Mouse (Mus musculus) kidney, postnatal 4 days (tissue): ENCODE measurements at regions not wholly inside any gene's neighbourhood (a gene's known extent, or its start where the extent isn't known, plus 50 kb on each side); places are given as distances from the start of the nearest gene placed in this dataset.
A peak's percentile ranks its signal among the peaks of the same experiment; 100 is the strongest.

Experiments
- DNase-seq, 2 experiments: peaks; one replicate each; pipeline ENCODE4 v3.0.0; 2021; ENCODE audit warnings: mixed read lengths in 2 of 2

- no peak for DNase-seq
Measured at GRCm38 (mm10) chr10:99654284-99654683, 105.2 kb downstream of the Csl start.

DNA sequence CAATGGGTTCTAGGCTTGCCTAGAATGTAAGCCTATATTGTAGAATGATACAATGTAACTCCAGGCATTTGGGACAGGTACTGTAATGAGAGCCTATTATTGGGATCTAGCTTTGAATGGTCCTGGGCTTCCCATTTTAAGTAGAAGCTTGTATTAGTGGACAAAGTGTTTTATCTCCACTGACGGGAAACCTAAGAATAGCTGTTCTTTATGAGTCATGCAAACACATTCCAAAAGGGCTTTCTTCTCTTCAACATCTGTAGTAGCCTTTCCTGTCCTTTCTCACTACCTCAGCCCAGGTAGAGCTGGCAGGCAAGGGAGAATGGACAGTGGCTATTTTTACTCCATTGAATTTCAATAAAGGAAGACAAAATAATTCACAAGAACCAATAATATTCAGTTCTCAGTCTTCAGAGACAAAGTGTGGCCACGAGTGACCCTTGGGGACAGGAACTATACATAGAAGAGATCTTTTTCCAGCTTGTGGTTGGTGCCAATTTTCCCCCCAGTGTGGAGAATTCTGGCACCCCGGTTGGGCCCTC, 82.8 kb downstream of the Csl start:
- DNase-seq = no peak

GRCm38 (mm10) chr10:99678096-99678495, 81.4 kb downstream of the Csl start:
- DNase-seq = no peak

DNA sequence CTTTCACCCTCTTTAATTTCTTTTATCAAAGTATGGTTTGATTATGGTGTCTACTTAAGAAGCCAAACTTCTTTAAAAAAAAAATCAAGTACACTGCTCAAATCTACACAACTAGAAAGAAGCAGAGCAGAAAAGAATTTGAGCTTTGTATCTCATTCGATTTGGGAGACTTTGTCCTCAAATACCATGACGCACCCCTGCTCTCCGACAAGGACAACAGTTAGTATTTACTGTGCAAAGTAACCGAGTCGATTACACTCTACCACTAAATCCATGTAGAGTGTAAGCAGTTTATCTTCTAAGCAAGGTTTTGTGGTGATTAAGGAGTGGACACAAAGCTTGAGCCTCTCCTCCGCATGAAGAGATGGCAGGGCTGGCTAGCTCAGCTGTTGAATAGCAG, 79.6 kb downstream of the Csl start:
- DNase-seq = no peak

DNA sequence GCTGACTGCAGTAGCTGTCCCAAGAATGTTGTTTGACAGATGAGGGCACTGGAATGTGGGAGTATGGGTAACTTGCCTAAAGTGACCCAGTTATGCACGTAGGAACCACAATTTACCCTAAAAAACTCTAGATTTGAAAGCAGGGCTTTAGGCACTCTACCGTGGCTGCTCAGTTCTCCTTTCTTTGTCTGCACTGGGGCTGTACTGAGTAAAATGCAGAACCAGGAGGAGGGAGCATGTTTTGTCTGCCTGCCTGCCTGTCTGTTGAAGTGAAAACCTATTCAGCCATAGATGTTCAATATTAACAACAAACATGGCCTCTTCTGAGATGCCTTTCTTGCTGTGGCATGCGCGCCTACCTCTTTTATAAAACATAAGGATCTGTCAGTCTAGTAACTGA, 77.5 kb downstream of the Csl start:
- DNase-seq = no peak

DNA sequence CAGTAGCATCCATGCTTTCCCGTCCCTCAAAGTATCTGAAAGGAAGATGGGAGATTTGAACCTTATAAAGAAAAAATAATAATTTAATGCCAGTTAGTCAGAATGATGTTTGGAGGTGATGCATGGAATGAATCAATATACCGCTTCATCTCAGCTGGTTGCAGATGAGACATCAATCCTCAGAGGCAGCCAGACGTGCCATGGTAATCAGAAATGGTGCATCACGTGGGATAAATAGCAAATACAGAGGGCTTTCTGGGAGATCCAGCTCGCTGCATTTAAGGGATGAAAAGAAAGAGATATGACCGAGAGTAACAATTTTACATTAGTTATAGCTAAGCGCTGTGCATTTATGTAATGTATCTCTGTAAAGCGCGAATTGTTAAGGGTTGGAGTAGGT, 77.1 kb downstream of the Csl start:
- no peak for DNase-seq

- DNase-seq = no peak
Measured at GRCm38 (mm10) chr10:99683310-99683709, 76.1 kb downstream of the Csl start.

DNA sequence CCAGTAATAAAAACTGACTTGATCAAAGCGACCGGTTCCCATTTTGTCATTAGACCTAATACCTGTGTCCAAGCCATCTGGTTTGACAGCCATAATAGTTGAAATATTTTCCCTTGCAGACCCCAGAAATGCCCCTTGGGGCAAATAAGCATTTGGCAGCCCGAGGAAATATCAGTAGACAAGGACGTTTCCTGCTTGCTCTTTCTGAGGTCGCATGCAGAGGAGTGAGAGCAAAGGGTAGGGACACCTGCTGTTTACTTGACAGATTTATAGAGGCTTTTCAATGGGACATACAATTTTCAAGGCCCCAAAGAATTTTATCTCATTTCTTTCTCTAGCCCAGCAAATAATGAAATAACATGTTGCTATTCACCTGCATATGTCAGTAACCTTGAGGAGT, 73.5 kb downstream of the Csl start:
- no peak for DNase-seq

GRCm38 (mm10) chr10:99687011-99687410, 72.4 kb downstream of the Csl start:
- DNase-seq = peak in 1 of 2 experiments; percentile 9

GRCm38 (mm10) chr10:99697696-99698095, 61.8 kb downstream of the Csl start:
- DNase-seq = no peak

GRCm38 (mm10) chr10:99699498-99699897, 60.0 kb downstream of the Csl start:
- DNase-seq = no peak

DNA sequence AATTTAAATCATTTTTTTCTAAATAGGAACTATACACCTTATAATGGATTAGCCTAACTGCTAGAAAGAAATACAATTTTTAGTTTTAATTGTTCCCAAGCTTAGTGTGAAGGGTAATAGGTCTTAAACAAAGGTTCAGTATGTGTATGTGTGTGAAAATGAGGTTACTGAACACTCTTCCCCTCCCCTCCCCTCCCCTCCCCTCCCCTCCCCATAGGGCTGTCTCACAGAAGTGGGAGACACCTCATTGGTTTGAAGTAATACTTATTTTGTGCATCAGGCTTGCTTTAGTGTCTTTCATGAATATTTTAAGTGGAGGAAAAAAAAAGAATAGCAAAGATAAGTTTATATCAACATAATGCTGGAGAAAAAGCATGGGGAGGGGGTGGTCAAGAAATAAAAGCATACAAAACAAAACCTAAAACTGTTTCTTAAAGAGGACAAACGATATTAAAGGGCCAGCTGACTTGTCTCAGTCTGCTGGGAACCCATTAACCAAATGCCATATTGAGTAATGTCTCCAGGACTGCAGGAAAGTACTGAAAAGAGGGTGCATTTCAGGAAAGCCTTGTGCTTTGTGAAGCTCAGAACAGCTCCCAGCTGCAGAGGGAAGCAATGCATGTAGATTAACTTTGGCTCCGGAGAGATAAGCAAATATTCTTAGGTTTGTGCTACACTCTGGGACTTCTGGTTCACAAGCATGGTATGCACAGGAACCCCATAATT, 59.2 kb downstream of the Csl start:
- peak; percentile 36 to 42 for DNase-seq
